Mouse (Mus musculus) liver, embryonic 12.5 days (tissue): Measurements from ENCODE around the gene Lrrc2. TPM values are rescaled to one million over a fixed set of nuclear protein-coding genes. Genes with fewer than 3 reads are reported as not detected.

Source experiments
- ATAC-seq: fragments of 200-750 bp; cut with Nextera tagmentation; 2 replicates; pipeline ENCODE4 v1.8.0; 2017; ENCODE audit warnings: moderate number of reproducible peaks, mild to moderate bottlenecking, moderate library complexity
- H3K27ac ChIP-seq: fragments of 300-500 bp; sonication (generic); 2 replicates; pipeline ENCODE4 v1.5.1; 2016; ENCODE audit warnings: mild to moderate bottlenecking
- H3K27me3 ChIP-seq: fragments of 300-500 bp; sonication (generic); replicated peaks from 2 replicates; pipeline ENCODE4 v1.6.1; 2016; ENCODE audit warnings: mild to moderate bottlenecking, moderate library complexity
- H3K36me3 ChIP-seq: fragments of 300-500 bp; sonication (generic); 2 replicates; pipeline ENCODE4 v1.6.1; 2016; ENCODE audit warnings: mild to moderate bottlenecking, moderate library complexity
- H3K4me1 ChIP-seq: fragments of 300-500 bp; sonication (generic); 2 replicates; pipeline ENCODE4 v1.6.1; 2016
- H3K4me2 ChIP-seq: fragments of 300-500 bp; sonication (generic); 2 replicates; pipeline ENCODE4 v1.6.1; 2016; ENCODE audit warnings: mild to moderate bottlenecking, moderate library complexity
- H3K4me3 ChIP-seq: fragments of 300-500 bp; sonication (generic); 2 replicates; pipeline ENCODE4 v1.5.1; 2016; ENCODE audit warnings: mild to moderate bottlenecking, moderate library complexity
- H3K9ac ChIP-seq: fragments of 300-500 bp; sonication (generic); 2 replicates; pipeline ENCODE4 v1.6.1; 2016; ENCODE audit warnings: mild to moderate bottlenecking, moderate library complexity
- H3K9me3 ChIP-seq: fragments of 300-500 bp; sonication (generic); replicated peaks from 2 replicates; pipeline ENCODE4 v1.6.1; 2016; ENCODE audit warnings: mild to moderate bottlenecking, moderate library complexity
- WGBS: fragments of 180-500 bp; shearing (Covaris S2); methylation state at CpG from one replicate; pipeline ENCODE4 v1.1.7; 2016; ENCODE audit not compliant: insufficient replicate concordance; 5-methylcytosine and 5-hydroxymethylcytosine counted together
- polyA plus RNA-seq: library from polyadenylated mRNA; unstranded; fragments of >200 nt; fragmentation: Nextera tagmentation; extraction: Ambion mirVana; gene quantifications from 2 replicates; pipeline ENCODE4 v1.2.1, GENCODE M21; 2016

The Lrrc2 gene
- polyA plus RNA-seq, 1 experiment from 2014 or later, result 0.12 TPM

- H3K9ac ChIP-seq, result no peak overlapping the region
- WGBS, result 72% methylated on average over 13 of the region's 13 CpGs
- no peak overlapping the region for H3K4me2 ChIP-seq
- H3K27me3 ChIP-seq, result peaks cover 40% of the 10 kb centered on the region
- H3K4me1 ChIP-seq, result peaks cover 28% of the 10 kb centered on the region
- H3K4me3 ChIP-seq, result no peak overlapping the region
- H3K36me3 ChIP-seq, result no peaks in the 10 kb centered on the region
- no peak overlapping the region for H3K27ac ChIP-seq
- no peak for ATAC-seq
- H3K9me3 ChIP-seq, result no peaks in the 10 kb centered on the region
Measured at GRCm38 (mm10) chr9:110951866-110952265, 521 bp downstream of the Lrrc2 start.

GRCm38 (mm10) chr9:110952398-110952797 is 1.1 kb downstream of the Lrrc2 start:
- Histone ChIP-seq H3K27ac (no peak overlapping the region), H3K4me2 (no peak overlapping the region), H3K9me3 (no peaks in the 10 kb centered on the region), H3K4me1 (peaks cover 28% of the 10 kb centered on the region), H3K36me3 (no peaks in the 10 kb centered on the region), H3K9ac (no peak overlapping the region), H3K27me3 (peaks cover 35% of the 10 kb centered on the region), H3K4me3 (no peak overlapping the region)
- no peak for ATAC-seq
- WGBS, result 30% methylated on average over 6 of the region's 6 CpGs

- H3K27ac ChIP-seq, result no peak overlapping the region
- ATAC-seq, result no peak
Measured at GRCm38 (mm10) chr9:110952931-110953549, 1.7 kb downstream of the Lrrc2 start.

GRCm38 (mm10) chr9:110953550-110954461 is 2.5 kb downstream of the Lrrc2 start:
- WGBS, result 2% methylated on average over 44 of the region's 44 CpGs
- H3K4me1 ChIP-seq, result peaks cover 18% of the 10 kb centered on the region
- peaks cover 27% of the 10 kb centered on the region for H3K27me3 ChIP-seq
- peak overlapping the region; percentile 55 for H3K4me3 ChIP-seq
- no peaks in the 10 kb centered on the region for H3K9me3 ChIP-seq
- H3K36me3 ChIP-seq, result no peaks in the 10 kb centered on the region
- peak overlapping the region; percentile 76 for H3K4me2 ChIP-seq
- peak; percentile 44 for ATAC-seq
- H3K27ac ChIP-seq, result no peak overlapping the region
- peak overlapping the region; percentile 44 for H3K9ac ChIP-seq

More at GRCm38 (mm10) chr9:110952931-110953549, 1.7 kb downstream of the Lrrc2 start:
- 32% methylated on average over 5 of the region's 5 CpGs for WGBS
- Histone ChIP-seq H3K4me2 (peak overlapping the region; percentile 76), H3K4me1 (peaks cover 24% of the 10 kb centered on the region), H3K36me3 (no peaks in the 10 kb centered on the region), H3K4me3 (peak overlapping the region; percentile 55), H3K9me3 (no peaks in the 10 kb centered on the region), H3K9ac (no peak overlapping the region), H3K27me3 (peaks cover 28% of the 10 kb centered on the region)

- no peaks in the 10 kb centered on the region for H3K9me3 ChIP-seq
- H3K36me3 ChIP-seq, result no peaks in the 10 kb centered on the region
- H3K27ac ChIP-seq, result no peak overlapping the region
- WGBS, result 40% methylated on average over 2 of the region's 2 CpGs
- no peak for ATAC-seq
- H3K4me1 ChIP-seq, result peaks cover 11% of the 10 kb centered on the region
- H3K27me3 ChIP-seq, result peaks cover 27% of the 10 kb centered on the region
- no peak overlapping the region for H3K4me3 ChIP-seq
- no peak overlapping the region for H3K4me2 ChIP-seq
- H3K9ac ChIP-seq, result no peak overlapping the region
Measured at GRCm38 (mm10) chr9:110954681-110955445, 3.5 kb downstream of the Lrrc2 start.

- H3K27me3 ChIP-seq, result peaks cover 27% of the 10 kb centered on the region
- H3K27ac ChIP-seq, result no peak overlapping the region
- H3K4me3 ChIP-seq, result no peak overlapping the region
- no peaks in the 10 kb centered on the region for H3K36me3 ChIP-seq
- H3K4me1 ChIP-seq, result peaks cover 11% of the 10 kb centered on the region
- H3K9me3 ChIP-seq, result no peaks in the 10 kb centered on the region
- ATAC-seq, result no peak
- H3K4me2 ChIP-seq, result no peak overlapping the region
- 69% methylated on average over 6 of the region's 6 CpGs for WGBS
- no peak overlapping the region for H3K9ac ChIP-seq
Measured at GRCm38 (mm10) chr9:110955962-110956361, 4.6 kb downstream of the Lrrc2 start.

GRCm38 (mm10) chr9:110959669-110960068 is 8.3 kb downstream of the Lrrc2 start:
- H3K4me1 ChIP-seq, result no peaks in the 10 kb centered on the region
- ATAC-seq, result no peak

GRCm38 (mm10) chr9:110960230-110961149 is 9.1 kb downstream of the Lrrc2 start:
- no peaks in the 10 kb centered on the region for H3K9me3 ChIP-seq
- H3K4me3 ChIP-seq, result no peak overlapping the region
- WGBS, result 68% methylated on average over 13 of the region's 13 CpGs
- no peaks in the 10 kb centered on the region for H3K4me1 ChIP-seq
- H3K4me2 ChIP-seq, result no peak overlapping the region
- no peak for ATAC-seq
- peaks cover 6% of the 10 kb centered on the region for H3K27me3 ChIP-seq
- no peaks in the 10 kb centered on the region for H3K36me3 ChIP-seq
- H3K27ac ChIP-seq, result no peak overlapping the region
- no peak overlapping the region for H3K9ac ChIP-seq

More at GRCm38 (mm10) chr9:110959669-110960068, 8.3 kb downstream of the Lrrc2 start:
- Histone ChIP-seq H3K36me3 (no peaks in the 10 kb centered on the region), H3K27me3 (peaks cover 14% of the 10 kb centered on the region), H3K4me3 (no peak overlapping the region), H3K4me2 (no peak overlapping the region), H3K9ac (no peak overlapping the region), H3K27ac (no peak overlapping the region), H3K9me3 (no peaks in the 10 kb centered on the region)
- WGBS, result 63% methylated on average over 5 of the region's 5 CpGs

- Histone ChIP-seq H3K4me2 (no peak overlapping the region), H3K27me3 (no peaks in the 10 kb centered on the region), H3K9ac (no peak overlapping the region), H3K36me3 (no peaks in the 10 kb centered on the region), H3K9me3 (no peaks in the 10 kb centered on the region), H3K4me3 (no peak overlapping the region), H3K4me1 (no peaks in the 10 kb centered on the region), H3K27ac (no peak overlapping the region)
- ATAC-seq, result no peak
- 91% methylated on average over 8 of the region's 8 CpGs for WGBS
Measured at GRCm38 (mm10) chr9:110961386-110961785, 10.0 kb downstream of the Lrrc2 start.

GRCm38 (mm10) chr9:110963566-110964115 is 12.3 kb downstream of the Lrrc2 start:
- Histone ChIP-seq H3K36me3 (no peaks in the 10 kb centered on the region), H3K9me3 (no peaks in the 10 kb centered on the region), H3K27me3 (no peaks in the 10 kb centered on the region), H3K4me2 (no peak overlapping the region), H3K4me1 (no peaks in the 10 kb centered on the region), H3K4me3 (no peak overlapping the region), H3K9ac (no peak overlapping the region), H3K27ac (no peak overlapping the region)
- WGBS, result 68% methylated on average over 8 of the region's 8 CpGs
- ATAC-seq, result no peak
